ENCODE assay signal across 8 mouse cellular contexts in genomic region chr14:52197156-52197878, GRCm38 (mm10). TPM values are rescaled to one million over a fixed set of nuclear protein-coding genes. Genes with fewer than 3 reads are reported as not detected.
A peak's percentile ranks its signal among the peaks of the same experiment; 100 is the strongest.
DNase-seq lines count a peak whose midpoint lies in the region; ATAC-seq lines count a peak whose summit lies in the region.

Supt16 (minus strand) TSS chr14:52197416.

- peak; percentile 95 for DNase-seq in ZHBTc4 (ENCODE audit: low read depth, low spot score)
- DNase-seq in gastrocnemius, adult 8-10 months (ENCODE audit: low spot score in 2 of 2): peak; percentile 73 to 74
- DNase-seq in induced T-regulatory cell, adult 2 months (ENCODE audit: low read depth): peak; percentile 93
- DNase-seq in left cerebral cortex, adult 9 months (ENCODE audit: low spot score in 2 of 2): peak; percentile 42 to 71
- DNase-seq in right cerebral cortex, postnatal 14 days: peak; percentile 84
- peak; percentile 75 to 78 for DNase-seq in urinary bladder, postnatal 36 days (ENCODE audit: low spot score in 2 of 2)

- ATAC-seq in common myeloid progenitor, adult 5-6 weeks (replicated peaks; ENCODE audit: low read depth, poor library complexity, severe bottlenecking): peak; percentile 81
- peak; percentile 84 for ATAC-seq in megakaryocyte progenitor cell, adult 5-6 weeks (replicated peaks; ENCODE audit: poor library complexity)

RNA-seq across cellular contexts. Expression of gene Supt16, which starts in this region (rescaled TPM):
- 251 and 267 TPM in 2 replicates for total RNA-seq in common myeloid progenitor, adult 5-6 weeks (2017)
- 10 to 100 TPM; 10.4 to 14.4 (median 12.3) TPM for total RNA-seq in gastrocnemius, adult 8-10 months (2022)
- 90.6 and 92.7 TPM in 2 replicates for total RNA-seq in megakaryocyte progenitor cell, adult 5-6 weeks (2015)
- 219 and 256 TPM in 2 replicates for total RNA-seq in megakaryocyte progenitor cell, adult 5-6 weeks (2017)

Comparison
In these comparisons a context has a peak if more than half of its experiments do, and no peak if none do; other contexts are left out.
1. Peak in every context shown above with its lines: DNase-seq and ATAC-seq.
2. RNA of gene Supt16 (total RNA-seq): 251 to 267 TPM in common myeloid progenitor, adult 5-6 weeks and 90.6 to 256 TPM in megakaryocyte progenitor cell, adult 5-6 weeks; 10.4 to 14.4 TPM in gastrocnemius, adult 8-10 months; every median in the first group is over 4 times any median in the second.